Mouse (Mus musculus) embryonic facial prominence, embryonic 15.5 days (tissue): ENCODE results near the gene Mbd5. TPM values are rescaled to one million over a fixed set of nuclear protein-coding genes. Genes with fewer than 3 reads are reported as not detected.

Experiments used
- ATAC-seq: fragments of 200-750 bp; cut with Nextera tagmentation; 2 replicates; pipeline ENCODE4 v1.8.0; 2017; ENCODE audit warnings: low read depth, moderate TSS enrichment; ENCODE audit not compliant: insufficient number of reproducible peaks, low FRiP score, low TSS enrichment
- H3K27ac ChIP-seq: fragments of 300-500 bp; sonication (generic); replicated peaks from 2 replicates; pipeline ENCODE4 v1.5.1; 2015; ENCODE audit warnings: mild to moderate bottlenecking, inconsistent platforms
- H3K27me3 ChIP-seq: fragments of 300-500 bp; sonication (generic); 2 replicates; pipeline ENCODE4 v1.6.1; 2015; ENCODE audit warnings: inconsistent platforms
- H3K36me3 ChIP-seq: fragments of 300-500 bp; sonication (generic); 2 replicates; pipeline ENCODE4 v1.6.1; 2015; ENCODE audit warnings: mild to moderate bottlenecking, inconsistent platforms
- H3K4me1 ChIP-seq: fragments of 300-500 bp; sonication (generic); 2 replicates; pipeline ENCODE4 v1.6.1; 2015; ENCODE audit warnings: inconsistent platforms
- H3K4me2 ChIP-seq: fragments of 300-500 bp; sonication (generic); replicated peaks from 2 replicates; pipeline ENCODE4 v1.6.1; 2015; ENCODE audit warnings: mild to moderate bottlenecking, inconsistent platforms
- H3K4me3 ChIP-seq: fragments of 300-500 bp; sonication (generic); replicated peaks from 2 replicates; pipeline ENCODE4 v1.5.1; 2015; ENCODE audit warnings: mild to moderate bottlenecking, inconsistent platforms
- H3K9ac ChIP-seq: fragments of 300-500 bp; sonication (generic); 2 replicates; pipeline ENCODE4 v1.6.1; 2015; ENCODE audit warnings: inconsistent platforms
- H3K9me3 ChIP-seq: fragments of 300-500 bp; sonication (generic); replicated peaks from 2 replicates; pipeline ENCODE4 v1.6.1; 2016; ENCODE audit warnings: inconsistent platforms
- WGBS: fragments of 180-500 bp; shearing (Covaris S2); methylation state at CpG from one replicate; pipeline ENCODE4 v1.1.7; 2015; 5-methylcytosine and 5-hydroxymethylcytosine counted together
- polyA plus RNA-seq: library from polyadenylated mRNA; unstranded; fragments of >200 nt; fragmentation: Nextera tagmentation; extraction: Ambion mirVana; gene quantifications from 2 replicates; pipeline ENCODE4 v1.2.1, GENCODE M21; 2015

Mbd5 gene
- polyA plus RNA-seq = 27.1 and 28.4 TPM in 2 replicates

DNA sequence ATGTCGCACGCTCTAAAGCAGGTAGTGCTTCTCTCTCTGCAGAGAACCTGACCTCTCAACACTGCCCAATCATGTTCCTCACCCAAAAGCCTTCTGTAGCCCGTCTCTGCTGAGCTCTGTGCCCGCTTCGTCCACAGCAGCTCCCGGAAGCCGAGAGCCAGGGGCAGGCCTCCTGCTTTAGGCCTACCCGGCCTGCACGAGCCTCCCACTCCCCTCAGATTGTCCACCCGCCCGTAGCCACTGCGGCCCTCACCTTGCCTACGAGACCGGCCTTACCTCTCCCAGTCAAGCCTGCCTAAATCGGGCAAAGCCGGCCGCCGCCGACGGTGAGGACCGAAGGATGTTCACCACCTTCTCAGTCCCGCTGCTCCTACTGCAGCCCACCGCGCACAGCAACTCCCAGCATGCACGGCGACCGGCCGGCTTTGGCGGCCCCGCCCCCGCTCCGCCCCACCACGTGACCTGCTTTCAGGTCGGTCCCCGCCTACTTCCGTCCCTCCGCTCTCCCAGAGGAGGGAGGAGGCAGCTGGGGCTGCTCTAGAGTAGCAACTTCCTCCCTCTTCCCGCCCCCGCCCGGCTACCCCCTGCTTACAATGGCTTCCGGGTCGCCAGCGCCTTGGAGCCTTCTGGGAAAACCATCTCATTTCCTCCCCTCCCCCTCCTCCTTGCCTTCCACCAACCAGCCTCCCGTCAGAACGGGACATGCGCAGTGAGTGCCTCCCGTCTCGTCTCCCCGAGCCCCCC lies at the start of gene Mbd5:
TSS of gene Mbd5 (plus strand) at position 668 of the 744 bp plus-strand sequence.
- peak within 1 kb of the TSS; percentile 88 for H3K9ac ChIP-seq
- ATAC-seq = peak; percentile 100
- peak within 1 kb of the TSS; percentile 88 for H3K4me3 ChIP-seq
- H3K27ac ChIP-seq = peak within 1 kb of the TSS; percentile 97
- under 1% methylated on average over 49 of the region's 49 CpGs for WGBS
- no peaks in the 10 kb centered on the region for H3K27me3 ChIP-seq
- peak within 1 kb of the TSS; percentile 61 for H3K4me2 ChIP-seq
- H3K9me3 ChIP-seq = no peaks in the 10 kb centered on the region
- H3K36me3 ChIP-seq = no peaks in the 10 kb centered on the region
- H3K4me1 ChIP-seq = peaks cover 3% of the 10 kb centered on the region; the same call in 1 of the 2 replicates

DNA sequence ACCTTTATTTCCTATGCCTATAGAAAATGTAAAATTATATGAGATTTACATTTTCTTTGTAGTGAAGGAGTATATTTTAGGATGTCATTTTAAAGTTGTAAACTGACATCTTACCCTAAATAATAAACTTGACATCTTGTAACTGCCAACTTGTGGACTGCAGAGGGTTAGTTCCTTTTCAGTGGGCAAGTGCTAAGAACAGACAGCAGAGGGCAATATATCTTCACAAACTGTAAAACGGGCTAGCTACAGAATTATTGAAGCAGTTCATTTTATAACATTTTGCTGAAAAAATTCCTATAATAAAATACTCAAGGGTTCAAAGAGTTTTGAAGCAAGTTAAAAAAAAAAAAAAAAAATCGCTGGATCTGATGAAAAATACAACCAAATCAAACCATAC lies 40.4 kb upstream of the Mbd5 start:
- Histone ChIP-seq H3K27me3 (no peaks in the 10 kb centered on the region), H3K4me3 (no peak overlapping the region), H3K27ac (no peak overlapping the region), H3K9ac (no peak overlapping the region), H3K4me1 (no peaks in the 10 kb centered on the region), H3K4me2 (no peak overlapping the region), H3K9me3 (no peaks in the 10 kb centered on the region), H3K36me3 (peaks cover 28% of the 10 kb centered on the region; the same call in 1 of the 2 replicates)
- no peak for ATAC-seq
- 47% methylated on average over 2 of the region's 2 CpGs for WGBS

- H3K36me3 ChIP-seq = peaks cover 33% of the 10 kb centered on the region
- H3K9ac ChIP-seq = no peak overlapping the region
- H3K4me1 ChIP-seq = no peaks in the 10 kb centered on the region
- H3K9me3 ChIP-seq = no peaks in the 10 kb centered on the region
- H3K27me3 ChIP-seq = no peaks in the 10 kb centered on the region
- 70% methylated on average over 1 of the region's 1 CpGs for WGBS
- H3K27ac ChIP-seq = no peak overlapping the region
- H3K4me2 ChIP-seq = no peak overlapping the region
- no peak for ATAC-seq
- H3K4me3 ChIP-seq = no peak overlapping the region
Measured at GRCm38 (mm10) chr2:48914185-48914584, 35.1 kb upstream of the Mbd5 start.

DNA sequence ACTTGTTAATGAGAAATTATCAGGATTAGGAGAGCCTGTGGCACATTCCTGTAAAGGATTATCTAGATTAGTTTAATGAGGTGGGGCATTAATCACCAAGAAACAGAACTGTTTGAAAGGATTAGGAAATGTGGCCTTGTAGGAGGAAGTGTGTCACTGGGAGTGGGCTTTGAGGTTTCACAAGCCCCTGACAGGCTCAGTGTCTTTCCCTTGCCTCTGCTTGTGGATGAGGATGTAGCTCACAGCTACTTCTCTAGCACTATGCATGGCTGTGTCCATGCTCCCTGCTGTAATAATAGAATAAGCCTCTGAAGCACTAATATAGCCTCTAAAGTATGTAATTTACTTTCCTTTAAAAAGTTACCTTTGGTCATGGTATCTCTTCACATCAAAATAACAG lies 33.5 kb upstream of the Mbd5 start:
- Histone ChIP-seq H3K9ac (no peak overlapping the region), H3K4me2 (no peak overlapping the region), H3K27me3 (no peaks in the 10 kb centered on the region), H3K4me3 (no peak overlapping the region), H3K27ac (no peak overlapping the region), H3K36me3 (peaks cover 38% of the 10 kb centered on the region), H3K4me1 (no peaks in the 10 kb centered on the region), H3K9me3 (no peaks in the 10 kb centered on the region)
- no peak for ATAC-seq

- no peaks in the 10 kb centered on the region for H3K27me3 ChIP-seq
Measured at GRCm38 (mm10) chr2:48935058-48935457, 14.2 kb upstream of the Mbd5 start.

DNA sequence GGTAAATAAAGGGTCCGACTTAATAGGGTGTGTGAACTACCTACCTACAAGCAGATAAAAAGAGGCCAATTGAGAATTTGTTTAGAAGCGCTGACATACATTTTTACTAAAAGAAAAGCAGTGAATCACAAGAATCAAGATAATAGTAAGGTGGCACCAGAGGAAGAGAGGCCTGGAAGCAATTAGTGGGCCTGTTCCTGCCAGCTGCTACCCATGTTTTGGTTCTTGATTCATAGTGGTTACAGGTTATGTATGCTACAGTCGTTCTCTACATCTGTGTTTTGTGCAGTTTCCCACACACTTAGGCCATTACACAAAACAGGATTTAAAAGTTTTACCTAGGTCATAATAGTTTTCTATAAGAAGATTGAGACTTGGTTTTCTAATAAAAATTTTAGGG lies 1.5 kb upstream of the Mbd5 start:
- H3K4me2 ChIP-seq = peak overlapping the region; percentile 61
- peaks cover 3% of the 10 kb centered on the region; the same call in 1 of the 2 replicates for H3K4me1 ChIP-seq
- no peak for ATAC-seq
- no peaks in the 10 kb centered on the region for H3K27me3 ChIP-seq
- 50% methylated on average over 3 of the region's 3 CpGs for WGBS
- H3K4me3 ChIP-seq = peak overlapping the region; percentile 88
- H3K36me3 ChIP-seq = no peaks in the 10 kb centered on the region
- H3K9ac ChIP-seq = no peak overlapping the region
- H3K9me3 ChIP-seq = no peaks in the 10 kb centered on the region
- no peak overlapping the region for H3K27ac ChIP-seq

More at GRCm38 (mm10) chr2:48935058-48935457, 14.2 kb upstream of the Mbd5 start:
- no peaks in the 10 kb centered on the region for H3K4me1 ChIP-seq
- H3K9me3 ChIP-seq = no peaks in the 10 kb centered on the region
- H3K9ac ChIP-seq = no peak overlapping the region
- WGBS = 80% methylated on average over 2 of the region's 2 CpGs
- peaks cover 11% of the 10 kb centered on the region; the same call in 1 of the 2 replicates for H3K36me3 ChIP-seq
- H3K27ac ChIP-seq = no peak overlapping the region
- no peak overlapping the region for H3K4me2 ChIP-seq
- no peak overlapping the region for H3K4me3 ChIP-seq
- no peak for ATAC-seq

DNA sequence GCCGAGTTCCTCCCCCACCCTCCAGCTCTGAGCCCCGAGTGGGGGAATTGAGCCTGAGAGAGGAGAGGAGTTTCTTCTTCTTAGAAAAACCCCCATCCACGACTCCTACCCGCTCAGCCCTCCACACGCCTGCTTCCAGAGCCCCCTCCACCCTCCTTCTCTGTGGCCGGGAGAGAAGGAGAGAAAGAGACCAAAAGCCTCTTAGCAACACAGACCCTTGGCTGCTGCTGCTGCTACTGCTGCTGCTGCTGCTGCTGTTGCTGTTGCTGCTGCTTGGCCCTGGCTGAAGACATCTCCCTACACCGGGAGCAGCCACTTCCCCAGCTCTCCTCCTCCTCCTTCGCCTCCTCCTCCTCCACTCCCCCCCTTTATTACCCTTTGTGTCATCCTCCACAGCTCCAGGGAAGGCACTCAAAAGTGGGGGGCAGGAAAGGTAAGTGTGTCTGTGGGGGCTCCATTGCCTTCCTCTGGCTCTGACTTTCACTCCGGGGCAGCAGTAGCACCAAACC lies 489 bp downstream of the Mbd5 start:
- H3K9ac ChIP-seq = peak overlapping the region; percentile 88
- peak overlapping the region; percentile 88 for H3K4me3 ChIP-seq
- ATAC-seq = peak; percentile 45
- peak overlapping the region; percentile 53 for H3K4me2 ChIP-seq
- no peaks in the 10 kb centered on the region for H3K27me3 ChIP-seq
- no peaks in the 10 kb centered on the region for H3K9me3 ChIP-seq
- no peaks in the 10 kb centered on the region for H3K36me3 ChIP-seq
- peaks cover 3% of the 10 kb centered on the region; the same call in 1 of the 2 replicates for H3K4me1 ChIP-seq
- 0% methylated on average over 9 of the region's 9 CpGs for WGBS
- peak overlapping the region; percentile 97 for H3K27ac ChIP-seq

GRCm38 (mm10) chr2:48950252-48950315 lies 776 bp downstream of the Mbd5 start, which contains the start of gene Orc4:
TSS of gene Orc4 (minus strand) at chr2:48950277.
- 0% methylated on average over 2 of the region's 2 CpGs for whole genome bisulfite sequencing
- H3K36me3 ChIP-seq = no peaks in the 10 kb centered on the region
- peak within 1 kb of the TSS; percentile 88 for H3K9ac ChIP-seq
- H3K27ac ChIP-seq = peak within 1 kb of the TSS; percentile 97
- peak within 1 kb of the TSS; percentile 61 for H3K4me2 ChIP-seq
- no peak for ATAC-seq
- peaks cover 3% of the 10 kb centered on the region; the same call in 1 of the 2 replicates for H3K4me1 ChIP-seq
- H3K4me3 ChIP-seq = peak within 1 kb of the TSS; percentile 88
- H3K27me3 ChIP-seq = no peaks in the 10 kb centered on the region
- H3K9me3 ChIP-seq = no peaks in the 10 kb centered on the region

DNA sequence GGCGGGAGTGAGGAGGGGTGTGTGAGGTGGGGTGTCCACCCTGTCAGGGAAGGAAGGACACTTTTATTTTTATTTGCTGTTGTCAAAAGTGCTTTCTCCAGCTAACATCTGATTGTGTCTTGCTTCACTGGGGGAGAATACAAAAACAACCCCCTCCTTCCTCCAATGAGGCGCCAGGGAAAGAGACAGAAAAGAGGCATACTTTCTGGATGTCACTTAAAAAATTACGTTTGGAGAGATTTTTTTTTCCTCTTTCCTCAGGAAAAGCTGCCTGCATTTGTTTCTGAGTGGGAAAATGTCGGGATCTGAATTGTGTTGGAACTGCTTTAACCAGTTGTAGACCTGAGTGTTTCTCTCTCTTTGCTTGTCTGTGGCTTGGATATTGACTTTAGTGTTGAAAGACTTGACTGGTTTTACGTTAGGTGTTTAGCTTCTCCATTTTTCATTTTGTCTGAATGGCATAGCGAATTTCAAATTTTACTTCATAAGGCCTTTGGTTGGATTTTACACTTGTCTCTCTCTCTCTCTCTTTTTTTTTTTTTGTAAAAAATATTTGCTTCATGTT lies 1.1 kb downstream of the Mbd5 start:
- 5% methylated on average over 6 of the region's 6 CpGs for whole genome bisulfite sequencing
- Histone ChIP-seq H3K4me3 (peak overlapping the region; percentile 88), H3K4me2 (peak overlapping the region; percentile 53), H3K27me3 (no peaks in the 10 kb centered on the region), H3K4me1 (peaks cover 3% of the 10 kb centered on the region; the same call in 1 of the 2 replicates), H3K27ac (peak overlapping the region; percentile 97), H3K9ac (peak overlapping the region; percentile 88), H3K36me3 (no peaks in the 10 kb centered on the region), H3K9me3 (no peaks in the 10 kb centered on the region)
- ATAC-seq = no peak

- H3K4me2 ChIP-seq = no peak overlapping the region
- WGBS = 64% methylated on average over 3 of the region's 3 CpGs
- H3K9ac ChIP-seq = no peak overlapping the region
- no peak overlapping the region for H3K27ac ChIP-seq
- no peak overlapping the region for H3K4me3 ChIP-seq
- no peaks in the 10 kb centered on the region for H3K27me3 ChIP-seq
- H3K9me3 ChIP-seq = no peaks in the 10 kb centered on the region
- H3K4me1 ChIP-seq = no peaks in the 10 kb centered on the region
- ATAC-seq = no peak
- H3K36me3 ChIP-seq = no peaks in the 10 kb centered on the region
Measured at GRCm38 (mm10) chr2:48956591-48956990, 7.3 kb downstream of the Mbd5 start.

DNA sequence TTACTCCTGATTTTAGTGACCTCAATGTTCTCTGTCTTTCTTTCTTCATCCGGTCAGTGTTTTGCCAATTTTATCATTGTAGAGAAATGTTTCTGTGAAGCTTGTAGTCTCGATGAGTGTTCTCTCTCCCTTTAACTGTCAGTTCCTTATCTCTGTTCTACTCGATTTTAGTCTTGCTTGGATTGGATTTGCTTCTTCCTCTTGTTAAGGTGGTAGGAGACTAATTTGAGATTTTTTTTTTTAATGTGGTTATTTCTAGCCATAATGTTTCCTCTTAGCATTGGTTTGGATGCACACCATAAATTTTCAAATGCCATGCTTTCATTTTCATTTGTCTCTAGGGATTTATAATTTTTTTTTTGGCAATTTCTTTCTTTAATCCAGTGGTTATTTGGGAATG lies 29.6 kb downstream of the Mbd5 start:
- H3K9ac ChIP-seq = no peak overlapping the region
- no peaks in the 10 kb centered on the region for H3K9me3 ChIP-seq
- no peak overlapping the region for H3K4me3 ChIP-seq
- no peak overlapping the region for H3K4me2 ChIP-seq
- ATAC-seq = no peak
- no peaks in the 10 kb centered on the region for H3K4me1 ChIP-seq
- peaks cover 4% of the 10 kb centered on the region; the same call in 1 of the 2 replicates for H3K36me3 ChIP-seq
- no peak overlapping the region for H3K27ac ChIP-seq
- WGBS = 79% methylated on average over 3 of the region's 3 CpGs
- no peaks in the 10 kb centered on the region for H3K27me3 ChIP-seq

- Histone ChIP-seq H3K9ac (no peak overlapping the region), H3K27me3 (no peaks in the 10 kb centered on the region), H3K4me1 (no peaks in the 10 kb centered on the region), H3K27ac (no peak overlapping the region), H3K9me3 (no peaks in the 10 kb centered on the region), H3K36me3 (0 out of 2 replicates have a peak, but pooled peaks cover 6% of the 10 kb centered on the region), H3K4me3 (no peak overlapping the region), H3K4me2 (no peak overlapping the region)
- 86% methylated on average over 3 of the region's 3 CpGs for WGBS
- ATAC-seq = no peak
Measured at GRCm38 (mm10) chr2:48990322-48990721, 41.0 kb downstream of the Mbd5 start.
